Mouse (Mus musculus): ENCODE data around the gene Ehmt1.
"Not testable (repeated sequence)": the region's sequence is repeated elsewhere in the genome, so short reads cannot be mapped to it uniquely, and the experiment has no call there.

Ehmt1 gene

GRCm38 (mm10) chr2:24918930-24919838 lies at the start of gene Ehmt1:
Ehmt1 (minus strand) TSS chr2:24919614.
- DNase-seq, result peak; percentile 96

- peak; percentile 82 for DNase-seq
Observed at GRCm38 (mm10) chr2:24962304-24963000, 43.0 kb upstream of the Ehmt1 start, which contains the start of gene Dph7. Dph7 (plus strand) TSS chr2:24962400.

- DNase-seq, result no peak
Observed at GRCm38 (mm10) chr2:24960910-24961309, 41.5 kb upstream of the Ehmt1 start.

- DNase-seq, result no peak
Observed at GRCm38 (mm10) chr2:24952537-24953055, 33.2 kb upstream of the Ehmt1 start.

- peak; percentile 28 for DNase-seq
Observed at GRCm38 (mm10) chr2:24950189-24950535, 30.7 kb upstream of the Ehmt1 start.

- DNase-seq, result peak; percentile 99
Observed at GRCm38 (mm10) chr2:24949421-24950188, 30.2 kb upstream of the Ehmt1 start, which contains the start of gene Zmynd19. Zmynd19 (plus strand) TSS chr2:24949792.

GRCm38 (mm10) chr2:24944304-24944703 lies 24.9 kb upstream of the Ehmt1 start:
- DNase-seq, result not testable (repeated sequence)

GRCm38 (mm10) chr2:24942092-24942491 lies 22.7 kb upstream of the Ehmt1 start:
- no peak for DNase-seq

- DNase-seq, result peak; percentile 87
Observed at GRCm38 (mm10) chr2:24935057-24935796, 15.8 kb upstream of the Ehmt1 start, which contains the start of gene Arrdc1. Arrdc1 (minus strand) TSS chr2:24935252.

- peak; percentile 49 for DNase-seq
Observed at GRCm38 (mm10) chr2:24934441-24934963, 15.1 kb upstream of the Ehmt1 start.

GRCm38 (mm10) chr2:24929593-24929992 lies 10.2 kb upstream of the Ehmt1 start:
- no peak for DNase-seq

- DNase-seq, result no peak
Observed at GRCm38 (mm10) chr2:24929119-24929518, 9.7 kb upstream of the Ehmt1 start.

GRCm38 (mm10) chr2:24927810-24928479 lies 8.5 kb upstream of the Ehmt1 start:
- DNase-seq, result peak; percentile 39

- no peak for DNase-seq
Observed at GRCm38 (mm10) chr2:24926965-24927358, 7.5 kb upstream of the Ehmt1 start.

- no peak for DNase-seq
Observed at GRCm38 (mm10) chr2:24926345-24926964, 7.0 kb upstream of the Ehmt1 start.

- DNase-seq, result no peak
Observed at GRCm38 (mm10) chr2:24925284-24925683, 5.9 kb upstream of the Ehmt1 start.

- no peak for DNase-seq
Observed at GRCm38 (mm10) chr2:24923561-24923960, 4.1 kb upstream of the Ehmt1 start.

- no peak for DNase-seq
Observed at GRCm38 (mm10) chr2:24919839-24920175, 393 bp upstream of the Ehmt1 start.

GRCm38 (mm10) chr2:24914762-24915161 lies 4.7 kb downstream of the Ehmt1 start:
- DNase-seq, result no peak

GRCm38 (mm10) chr2:24912589-24912988 lies 6.8 kb downstream of the Ehmt1 start:
- no peak for DNase-seq

- no peak for DNase-seq
Observed at GRCm38 (mm10) chr2:24912189-24912588, 7.2 kb downstream of the Ehmt1 start.
